Mouse (Mus musculus) E14TG2a.4 (cell line): Measurements from ENCODE around the gene Rnf24.
A peak's percentile ranks its signal among the peaks of the same experiment; 100 is the strongest.

Source experiments
- H3K27me3 ChIP-seq: 2 replicates; pipeline ENCODE4 v1.6.1; 2014; ENCODE audit warnings: low read length, control low read depth; ENCODE audit not compliant: insufficient read depth
- H3K36me3 ChIP-seq: 2 replicates; pipeline ENCODE4 v1.6.1; 2014; ENCODE audit warnings: low read length, control low read depth; ENCODE audit not compliant: insufficient read depth
- H3K4me1 ChIP-seq: replicated peaks from 2 replicates; pipeline ENCODE4 v1.6.1; 2014; ENCODE audit warnings: low read depth, low read length, control low read depth
- H3K4me3 ChIP-seq: replicated peaks from 2 replicates; pipeline ENCODE4 v1.5.1; 2014; ENCODE audit warnings: mild to moderate bottlenecking, low read length
- H3K9me3 ChIP-seq: 2 replicates; pipeline ENCODE4 v1.6.1; 2014; ENCODE audit warnings: low read length, control low read depth
- CTCF ChIP-seq: conservative IDR thresholded peaks from 2 replicates; pipeline ENCODE4 v1.5.1; 2014; ENCODE audit warnings: low read length
- NANOG ChIP-seq: IDR thresholded peaks from 2 replicates; pipeline ENCODE4 v1.6.1; 2014; ENCODE audit warnings: borderline replicate concordance, low read length, mixed read lengths
- POU5F1 ChIP-seq: IDR thresholded peaks from 2 replicates; pipeline ENCODE4 v1.6.1; 2014; ENCODE audit warnings: low read length, borderline replicate concordance

The Rnf24 gene

DNA sequence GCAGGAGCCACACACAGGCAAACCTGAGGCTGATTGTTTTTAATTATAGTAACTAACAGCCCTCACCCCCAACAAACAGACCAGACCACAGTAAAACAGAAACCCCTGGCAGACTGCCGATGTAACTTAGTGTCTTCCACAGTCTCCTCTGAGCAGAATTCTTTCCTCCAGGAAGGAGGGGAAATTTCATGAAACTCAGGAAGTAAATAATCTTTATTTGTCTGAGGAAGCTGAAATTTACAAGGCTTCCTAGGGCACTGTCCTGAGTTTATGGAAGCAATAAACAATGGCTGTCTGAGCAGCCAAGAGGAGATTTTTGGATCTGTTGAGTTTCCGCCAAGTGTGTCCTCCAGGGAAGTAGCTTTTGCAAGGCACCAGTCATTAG, 98.4 kb downstream of the Rnf24 start:
- H3K27me3 ChIP-seq = no peaks in the 10 kb centered on the region
- H3K9me3 ChIP-seq = no peaks in the 10 kb centered on the region
- TF ChIP-seq CTCF = no peak
- no peak for TF ChIP-seq NANOG
- TF ChIP-seq POU5F1 = no peak
- H3K36me3 ChIP-seq = no peaks in the 10 kb centered on the region
- no peak overlapping the region for H3K4me3 ChIP-seq
- peaks cover 39% of the 10 kb centered on the region for H3K4me1 ChIP-seq

- Histone ChIP-seq H3K9me3 (no peaks in the 10 kb centered on the region), H3K36me3 (peaks cover 1% of the 10 kb centered on the region), H3K4me1 (peaks cover 42% of the 10 kb centered on the region), H3K4me3 (no peak overlapping the region), H3K27me3 (no peaks in the 10 kb centered on the region)
- TF ChIP-seq NANOG = no peak
- TF ChIP-seq CTCF = peak; percentile 63
Observed at GRCm38 (mm10) chr2:131253681-131254328, 98.9 kb downstream of the Rnf24 start.
